Comparison of ENCODE assay signal across 31 mouse cellular contexts in the genomic region with DNA sequence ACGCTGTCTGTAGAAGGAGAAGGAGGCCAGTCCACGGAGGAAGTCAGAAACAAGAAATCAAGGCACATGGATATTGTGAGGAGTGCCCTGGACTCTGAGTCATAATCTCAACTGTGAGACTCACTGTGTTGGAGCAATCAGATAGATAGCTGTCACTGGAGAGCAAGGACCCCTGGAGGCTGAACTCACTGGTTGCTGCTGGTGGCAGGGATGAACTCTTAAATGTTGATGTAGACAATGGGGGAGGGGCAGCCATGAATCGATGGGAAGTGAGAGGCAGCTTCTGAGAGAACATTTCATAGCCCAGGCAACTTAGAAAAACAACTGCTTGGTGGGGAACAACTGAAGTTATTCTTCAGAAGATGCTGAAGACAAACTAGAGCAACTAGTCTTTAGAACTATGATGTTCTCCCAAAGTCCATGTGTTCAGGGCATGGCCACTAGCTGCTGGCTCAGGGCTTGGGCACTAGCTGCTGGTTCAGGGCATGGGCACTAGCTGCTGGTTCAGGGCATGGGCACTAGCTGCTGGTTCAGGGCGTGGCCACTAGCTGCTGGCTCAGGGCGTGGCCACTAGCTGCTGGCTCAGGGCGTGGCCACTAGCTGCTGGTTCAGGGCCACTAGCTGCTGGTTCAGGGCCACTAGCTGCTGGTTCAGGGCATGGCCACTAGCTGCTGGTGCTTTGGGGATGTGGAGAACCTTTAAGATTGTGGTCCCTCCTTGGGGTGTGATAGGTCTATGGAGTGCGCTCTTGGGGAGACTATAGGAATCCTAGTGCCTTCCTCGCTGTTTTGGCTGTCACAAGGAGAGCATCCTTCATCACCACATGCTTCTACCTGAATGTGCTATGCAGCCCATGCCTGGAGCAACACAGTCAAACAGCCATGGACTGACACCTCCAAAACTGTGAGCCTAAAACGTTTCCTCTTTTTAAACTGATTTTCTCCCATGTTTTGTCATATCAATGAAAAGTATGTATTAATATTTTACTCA.
DNase-seq lines count a peak whose midpoint lies in the region; ATAC-seq lines count a peak whose summit lies in the region.
"Had no signal": no experiment of that assay in that cellular context is flagged by ENCODE, and none has a peak within 500 bp of the region (broad histone marks: within the 10 kb centered on the region; RNA-seq: fewer than 3 reads in every experiment).

No protein-coding gene starts in this region.

- no peaks in the 10 kb centered on the region for H3K27me3 ChIP-seq in heart, embryonic 11.5 days (ENCODE audit: control insufficient read depth, insufficient read depth, low read length)
- no peaks in the 10 kb centered on the region for H3K27me3 ChIP-seq in limb, embryonic 10.5 days (ENCODE audit: low read depth, poor library complexity, severe bottlenecking)
- H3K27me3 ChIP-seq in hindbrain, embryonic 13.5 days, result no peaks in the 10 kb centered on the region
- H3K27me3 ChIP-seq: embryonic facial prominence, embryonic 12.5 days; intestine, embryonic 15.5 days; limb, embryonic 12.5 days; neural tube, embryonic 12.5 days; stomach, embryonic 15.5 days had no signal

- no peaks in the 10 kb centered on the region for H3K4me1 ChIP-seq in heart, embryonic 11.5 days (ENCODE audit: control insufficient read depth, insufficient read depth, low read length)
- H3K4me1 ChIP-seq in limb, embryonic 10.5 days, result peaks cover 13% of the 10 kb centered on the region
- peaks cover 11% of the 10 kb centered on the region for H3K4me1 ChIP-seq in hindbrain, embryonic 13.5 days (replicated peaks)
- H3K4me1 ChIP-seq: intestine, embryonic 15.5 days; stomach, embryonic 15.5 days had no signal

- no peaks in the 10 kb centered on the region; the same call in 1 of the 2 replicates for H3K9me3 ChIP-seq in heart, embryonic 11.5 days (replicated peaks; ENCODE audit: control insufficient read depth, low read length)
- no peaks in the 10 kb centered on the region for H3K9me3 ChIP-seq in limb, embryonic 10.5 days (replicated peaks)
- no peaks in the 10 kb centered on the region for H3K9me3 ChIP-seq in hindbrain, embryonic 13.5 days
- H3K9me3 ChIP-seq: embryonic facial prominence, embryonic 12.5 days; G1E; intestine, embryonic 15.5 days; limb, embryonic 12.5 days; neural tube, embryonic 12.5 days; stomach, embryonic 15.5 days had no signal

- ATAC-seq in heart, embryonic 11.5 days (replicated peaks; ENCODE audit: insufficient number of reproducible peaks, low FRiP score, low TSS enrichment), result no peak
- ATAC-seq in hindbrain, embryonic 13.5 days (ENCODE audit: low FRiP score), result no peak
- ATAC-seq: forebrain, embryonic 16.5 days; hindbrain, postnatal 0 days; intestine, embryonic 15.5 days; liver, postnatal 0 days; midbrain, embryonic 16.5 days had no signal

- no peak overlapping the region for H3K9ac ChIP-seq in heart, embryonic 11.5 days (ENCODE audit: low read depth, low read length)
- H3K9ac ChIP-seq in hindbrain, embryonic 13.5 days, result no peak overlapping the region
- H3K9ac ChIP-seq: embryonic facial prominence, embryonic 12.5 days; intestine, embryonic 15.5 days; limb, embryonic 12.5 days; liver, postnatal 0 days; neural tube, embryonic 12.5 days; stomach, embryonic 15.5 days had no signal

- H3K4me3 ChIP-seq in heart, embryonic 11.5 days (ENCODE audit: low read depth, low read length), result no peak overlapping the region
- H3K4me3 ChIP-seq in limb, embryonic 10.5 days, result no peak overlapping the region
- H3K4me3 ChIP-seq in hindbrain, embryonic 13.5 days, result no peak overlapping the region
- H3K4me3 ChIP-seq: embryonic facial prominence, embryonic 12.5 days; gastrocnemius, adult 2 months; heart, adult 2 months; intestine, embryonic 15.5 days; limb, embryonic 12.5 days; neural tube, embryonic 12.5 days; stomach, embryonic 15.5 days had no signal

- H3K27ac ChIP-seq in heart, embryonic 11.5 days (ENCODE audit: low read depth, low read length), result no peak overlapping the region
- H3K27ac ChIP-seq in limb, embryonic 10.5 days, result no peak overlapping the region
- H3K27ac ChIP-seq in hindbrain, embryonic 13.5 days, result no peak overlapping the region
- H3K27ac ChIP-seq: embryonic facial prominence, embryonic 12.5 days; gastrocnemius, adult 2 months; heart, adult 2 months; hindbrain, postnatal 0 days; intestine, embryonic 15.5 days; kidney, postnatal 0 days; limb, embryonic 12.5 days; neural tube, embryonic 12.5 days; stomach, embryonic 15.5 days had no signal

- H3K4me2 ChIP-seq in heart, embryonic 11.5 days, result no peak overlapping the region
- H3K4me2 ChIP-seq in hindbrain, embryonic 13.5 days, result no peak overlapping the region
- H3K4me2 ChIP-seq: embryonic facial prominence, embryonic 12.5 days; intestine, embryonic 15.5 days; limb, embryonic 12.5 days; liver, embryonic 11.5 days; neural tube, embryonic 12.5 days; stomach, embryonic 15.5 days had no signal

- DNase-seq in heart, adult 11 months, result peak; percentile 74
- peak; percentile 4 to 43 for DNase-seq in spleen, postnatal 4 days (ENCODE audit: low spot score in 2 of 2)
- DNase-seq in spleen, postnatal 36 days (ENCODE audit: low spot score in 2 of 2), result no peak
- DNase-seq in limb, embryonic 10.5 days (ENCODE audit: low spot score), result peak; percentile 15
- DNase-seq in left cerebral cortex, postnatal 4 days, result no peak
- DNase-seq: adrenal gland, adult 8-10 months; cerebellum, adult 9-10 months; cerebellum, postnatal 36 days; embryo, embryonic 11 days; gastrocnemius, adult 2 months; gastrocnemius, postnatal 36 days; heart, adult 2 months; heart, postnatal 14 days; kidney, adult 8-10 months; kidney, postnatal 4 days; liver, postnatal 0 days; lung, postnatal 36 days; thymus, postnatal 4 days had no signal

- intact Hi-C loops in left cerebral cortex, postnatal 4 days (cut with DNase I), result no loop called here

- no peaks in the 10 kb centered on the region for H3K36me3 ChIP-seq in heart, embryonic 11.5 days (ENCODE audit: control insufficient read depth, insufficient read depth, low read length)
- no peaks in the 10 kb centered on the region for H3K36me3 ChIP-seq in limb, embryonic 10.5 days
- no peaks in the 10 kb centered on the region for H3K36me3 ChIP-seq in hindbrain, embryonic 13.5 days
- H3K36me3 ChIP-seq: embryonic facial prominence, embryonic 12.5 days; G1E; intestine, embryonic 15.5 days; limb, embryonic 12.5 days; neural tube, embryonic 12.5 days; stomach, embryonic 15.5 days had no signal

- WGBS in heart, embryonic 11.5 days (ENCODE audit: insufficient replicate concordance), result 80% methylated on average over 9 of the region's 9 CpGs
- 85% methylated on average over 9 of the region's 9 CpGs for WGBS in limb, embryonic 10.5 days
- WGBS in hindbrain, embryonic 13.5 days, result 88% methylated on average over 9 of the region's 9 CpGs

Comparison
In these comparisons a context has a peak if more than half of its experiments do, and no peak if none do; other contexts are left out.
1. DNase-seq: peak in heart, adult 11 months (single experiment), spleen, postnatal 4 days (2 of 2) and limb, embryonic 10.5 days (single experiment); none in spleen, postnatal 36 days (0 of 2) and left cerebral cortex, postnatal 4 days (single experiment).